Mouse (Mus musculus) frontal cortex, postnatal 10 days (tissue): Measurements from ENCODE around the gene Adamts20.

ENCODE experiments used
- DNase-seq, 2 experiments: peaks; one replicate each; pipeline ENCODE4 v3.0.0; 2022; ENCODE audit warnings: low spot score in 2 of 2, mixed read lengths in 1 of 2

Gene Adamts20

DNA sequence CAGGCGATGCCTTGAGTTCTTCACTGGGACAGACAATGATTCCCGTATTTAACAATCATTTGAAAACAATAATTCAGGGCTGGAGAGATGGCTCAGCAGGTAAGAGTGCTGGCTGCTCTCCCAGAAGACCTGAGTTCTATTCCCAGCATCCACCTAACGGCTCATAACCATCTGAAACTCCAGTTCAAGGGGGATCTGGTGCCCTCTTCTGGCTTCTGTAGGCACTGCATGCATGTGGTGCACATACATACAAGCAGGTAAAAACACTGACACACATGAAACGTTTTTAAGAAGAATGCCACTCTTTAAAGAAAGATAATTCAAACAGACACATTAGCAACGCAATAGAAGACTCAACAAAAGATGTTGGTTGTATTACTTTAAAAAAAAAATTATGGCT, 120.9 kb downstream of the Adamts20 start:
- DNase-seq, result no peak

DNA sequence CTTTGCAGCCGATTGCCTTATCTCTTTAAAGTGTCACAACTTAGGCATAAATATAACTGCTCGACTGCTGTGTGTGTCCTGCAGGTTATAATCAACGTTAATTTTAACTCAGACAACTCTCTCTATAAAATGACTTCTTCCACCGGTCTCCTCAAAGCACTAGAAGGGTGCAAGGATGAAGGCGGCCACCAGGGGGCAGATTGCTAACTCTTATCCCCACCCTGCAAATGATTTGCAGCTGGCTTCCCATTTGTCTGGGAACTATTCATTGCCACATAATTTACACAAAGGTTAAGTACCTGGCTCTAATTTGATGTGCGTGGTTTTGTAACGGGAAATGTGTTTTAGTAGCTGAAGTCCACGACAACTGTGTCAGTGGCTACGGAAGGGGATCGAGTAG, 122.9 kb downstream of the Adamts20 start:
- peak; percentile 23 to 67 for DNase-seq

DNA sequence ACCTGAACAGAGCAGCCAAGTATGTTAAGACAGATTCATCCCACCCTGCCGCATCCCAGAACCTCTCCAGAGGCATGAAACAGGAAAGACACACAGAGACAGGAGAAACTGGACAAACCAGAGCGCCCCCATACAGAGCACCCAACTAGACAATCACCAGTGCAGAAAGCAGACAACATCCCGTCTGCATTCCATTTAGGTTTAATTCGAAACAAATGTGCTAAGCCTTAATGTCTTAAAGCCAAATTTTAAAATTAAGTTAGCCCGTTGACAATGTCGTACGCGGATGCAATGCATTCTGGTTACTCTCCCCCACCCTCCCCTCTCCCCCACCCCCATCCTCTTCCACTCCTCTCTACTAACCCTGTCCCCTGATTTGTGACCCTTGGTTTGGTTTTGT, 126.2 kb downstream of the Adamts20 start:
- DNase-seq, result no peak

DNA sequence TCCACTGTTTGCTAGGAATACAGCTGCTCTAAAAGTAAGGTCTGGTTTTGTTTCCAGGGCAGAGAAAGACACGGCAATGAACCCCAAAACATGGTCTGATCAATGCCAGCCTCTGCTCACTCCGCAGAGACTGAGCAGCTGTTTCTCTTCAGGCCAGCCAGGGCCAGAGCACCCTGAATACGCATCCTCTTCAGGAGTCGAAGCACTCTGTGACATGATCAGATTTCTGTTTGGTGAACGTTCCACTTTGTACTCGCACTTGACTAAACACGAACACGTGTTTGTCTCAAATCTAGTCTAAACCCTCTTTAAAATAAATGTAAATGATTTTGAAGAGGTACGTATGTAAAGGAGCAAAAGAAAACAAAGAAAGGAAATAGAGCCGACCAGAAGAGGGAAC, 130.6 kb downstream of the Adamts20 start:
- no peak for DNase-seq

DNA sequence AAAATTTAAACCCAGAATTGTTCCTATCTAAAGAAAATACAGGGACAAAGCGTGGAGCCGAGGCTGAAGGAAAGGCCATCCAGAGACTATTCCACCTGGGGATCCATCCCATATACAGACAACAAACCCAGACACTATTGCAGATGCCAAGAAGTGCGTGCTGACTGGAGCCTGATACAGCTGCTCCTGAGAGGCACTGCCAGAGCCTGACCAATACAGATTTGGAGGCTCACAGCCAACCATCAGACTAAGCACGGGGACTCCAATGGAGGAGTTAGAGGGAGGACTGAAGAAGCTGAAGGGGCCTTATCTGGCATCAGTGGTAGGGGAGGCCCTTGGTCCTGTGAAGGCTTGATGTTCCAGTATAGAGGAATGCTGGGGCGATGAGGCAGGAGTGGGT, 138.6 kb downstream of the Adamts20 start:
- no peak for DNase-seq

DNA sequence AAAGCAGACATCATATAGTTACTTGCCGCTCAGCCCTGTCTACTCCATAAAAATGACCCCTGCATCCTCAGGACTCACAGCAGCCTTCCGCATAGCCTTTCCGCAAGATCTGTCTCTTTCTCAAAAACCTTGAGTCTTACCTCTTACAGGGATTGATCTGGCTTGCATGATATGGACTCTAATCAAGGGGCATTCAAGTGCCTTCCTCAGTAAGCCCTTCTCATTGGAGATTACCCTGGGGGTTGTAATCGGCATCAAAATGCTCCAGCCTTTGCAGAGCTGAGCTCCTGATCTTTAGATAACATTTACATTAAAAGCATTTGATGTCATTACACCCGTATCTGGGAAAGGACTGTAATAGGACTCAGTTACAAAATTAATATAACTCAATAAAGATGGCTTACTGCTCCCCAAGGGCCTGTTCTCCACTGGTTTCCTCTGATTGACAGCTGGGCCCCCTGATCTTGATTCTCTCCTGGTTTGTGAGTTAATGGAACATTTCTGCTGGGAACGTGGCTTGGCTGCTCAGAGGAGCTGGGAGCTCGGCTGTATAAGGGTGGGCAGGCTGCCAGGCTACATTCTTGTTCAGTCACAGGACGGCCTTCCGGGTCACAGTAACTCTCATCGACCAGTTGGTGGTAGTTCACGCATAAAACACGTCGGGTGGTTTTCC, 139.6 kb downstream of the Adamts20 start:
- peak in 1 of 2 experiments; percentile 20 for DNase-seq

DNA sequence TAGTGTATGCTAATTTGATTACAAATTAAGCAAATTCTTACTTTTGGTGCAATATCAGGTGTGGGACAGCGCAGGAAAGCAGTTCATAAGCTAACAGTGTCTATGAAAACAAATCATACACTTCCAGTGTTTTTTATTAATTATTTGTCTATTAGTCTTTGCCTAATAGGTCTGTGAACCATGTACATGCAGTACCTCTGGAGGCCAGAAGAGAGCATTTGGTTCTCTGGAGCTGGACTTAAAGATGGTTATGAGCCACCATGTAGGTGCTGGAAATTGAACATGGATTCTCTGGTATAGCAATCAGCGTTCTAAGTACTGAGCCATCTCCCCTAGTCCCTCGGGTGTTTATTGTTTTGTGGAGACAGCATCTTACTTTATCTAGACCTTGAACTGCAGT, 149.0 kb downstream of the Adamts20 start:
- DNase-seq, result no peak

DNA sequence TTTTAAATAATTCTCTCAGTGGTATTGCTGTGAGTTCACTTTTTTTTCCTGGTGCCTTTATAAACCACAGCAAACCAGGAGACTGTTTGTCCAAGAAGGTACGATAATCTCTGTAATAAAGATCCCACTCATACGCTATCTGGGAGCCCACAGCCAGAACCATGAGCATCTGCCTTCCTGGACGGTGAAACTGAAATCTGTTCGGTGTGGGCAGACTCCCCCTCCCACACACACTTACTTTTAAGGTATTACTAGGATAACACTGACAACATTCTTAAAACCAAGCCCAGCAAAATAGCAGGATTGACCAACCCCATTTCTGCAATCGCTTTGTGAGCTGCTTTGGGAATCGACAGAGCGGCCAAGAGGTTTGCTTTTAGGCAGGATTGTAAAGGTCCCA, 155.5 kb downstream of the Adamts20 start:
- DNase-seq, result no peak

DNA sequence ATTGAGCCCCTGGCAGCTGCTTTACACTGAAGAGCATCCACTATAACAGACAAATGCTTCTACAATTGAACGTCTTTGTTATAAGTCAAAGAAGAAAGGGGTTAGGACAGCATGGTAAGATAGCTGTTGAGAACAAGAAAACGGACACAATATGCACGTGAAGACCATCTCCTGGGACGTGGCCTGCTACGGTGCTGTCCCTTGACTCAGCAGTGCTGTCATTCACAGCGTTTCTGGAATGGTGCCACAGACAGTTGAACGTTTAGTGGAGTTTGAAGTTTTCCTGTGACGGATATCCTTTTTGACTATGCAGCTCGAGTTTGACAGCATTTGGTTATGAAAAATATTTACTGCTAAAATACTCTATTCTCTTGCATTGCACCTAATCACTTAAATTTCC, 157.3 kb downstream of the Adamts20 start:
- DNase-seq, result no peak

DNA sequence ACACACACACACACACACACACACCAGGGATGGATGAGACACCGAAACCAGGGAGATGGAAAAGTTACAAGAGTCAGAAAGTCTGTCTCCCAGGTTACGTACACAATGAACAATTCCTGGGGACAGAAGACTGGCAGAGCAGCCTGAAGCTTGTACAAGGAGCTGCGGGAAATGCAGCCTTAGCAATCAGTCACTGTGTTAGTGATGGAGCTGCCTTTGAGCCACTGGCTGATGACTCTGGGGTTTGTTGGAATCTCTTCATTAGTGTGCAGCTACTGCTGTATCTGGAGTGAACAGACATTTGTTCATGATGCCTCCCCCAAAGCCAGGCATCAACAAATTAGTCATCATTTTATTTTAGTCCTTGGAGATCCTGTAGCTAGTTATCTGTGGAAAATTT, 162.1 kb downstream of the Adamts20 start:
- no peak for DNase-seq

DNA sequence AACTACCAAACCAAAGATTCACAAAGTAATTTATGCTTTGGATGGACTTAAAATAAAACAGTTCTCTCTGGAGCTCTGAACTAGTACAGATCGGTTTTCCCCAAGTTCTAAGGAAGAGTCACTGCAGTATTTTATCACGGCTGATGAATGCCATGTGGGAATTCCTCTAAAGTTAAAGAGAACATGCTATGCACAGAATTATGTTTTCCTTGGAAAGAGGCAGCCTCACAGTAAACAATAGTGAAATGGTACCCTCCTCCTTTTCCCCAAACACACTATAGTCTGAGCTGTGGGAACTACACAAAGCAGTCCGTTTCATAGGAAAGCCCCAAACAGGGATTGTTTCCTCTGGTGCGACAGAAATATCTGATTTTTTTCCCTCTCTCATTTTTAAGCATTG, 171.1 kb downstream of the Adamts20 start:
- no peak for DNase-seq

DNA sequence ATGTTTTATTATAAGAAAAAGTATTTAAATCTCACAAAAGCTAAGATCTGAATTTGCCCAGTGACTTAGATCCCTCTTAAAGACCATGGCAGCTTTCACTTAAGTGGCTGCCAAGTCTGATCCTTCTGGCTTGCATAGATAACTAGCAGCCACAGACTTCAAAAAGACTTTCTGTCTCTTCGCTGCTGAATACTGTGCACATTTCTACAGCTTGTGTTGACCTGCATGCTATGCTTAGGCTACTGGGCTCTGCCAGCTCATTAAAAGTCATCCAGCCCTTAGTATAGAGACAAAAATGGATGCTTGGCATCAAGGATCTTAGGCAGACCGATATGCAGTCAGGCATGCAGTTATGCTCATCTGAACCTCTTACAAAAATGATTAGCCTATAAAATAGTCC, 177.2 kb downstream of the Adamts20 start:
- DNase-seq, result no peak

DNA sequence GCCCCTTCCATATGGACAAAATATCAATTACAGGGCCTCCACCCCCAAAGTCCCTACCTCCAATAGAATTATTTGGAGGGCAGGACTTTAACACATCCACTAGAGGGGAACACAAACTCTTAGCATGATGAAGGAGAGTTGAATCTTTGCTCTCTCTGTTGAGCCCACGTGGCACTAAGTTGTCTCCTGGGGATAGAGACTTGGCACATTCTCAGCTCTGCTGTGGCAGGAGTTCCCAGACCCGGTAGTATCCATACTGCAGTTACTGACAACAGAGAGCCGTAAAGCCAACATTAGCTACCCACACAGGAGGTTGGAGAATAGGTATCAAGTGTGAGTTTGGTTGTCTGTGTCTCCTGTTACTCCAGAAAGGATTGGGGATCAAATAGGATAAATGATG, 177.7 kb downstream of the Adamts20 start:
- no peak for DNase-seq

DNA sequence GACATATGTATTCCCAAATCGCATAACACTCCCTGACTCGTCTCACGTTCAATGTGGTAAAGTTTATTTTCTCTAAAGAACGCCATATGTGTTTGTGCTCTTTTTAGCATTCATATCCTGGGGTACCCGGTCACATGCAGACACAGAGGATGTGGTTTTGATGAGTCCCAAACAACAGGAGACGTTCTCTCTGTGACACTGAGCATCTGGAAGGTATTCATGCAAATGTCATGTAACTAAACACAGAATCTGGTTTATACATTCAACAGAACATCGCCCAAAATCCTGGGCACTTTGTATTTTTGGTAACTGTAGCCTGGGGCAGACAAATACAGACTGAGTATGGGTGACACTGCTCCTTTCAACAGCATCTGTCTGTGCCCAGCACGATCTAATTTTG, 188.8 kb downstream of the Adamts20 start:
- DNase-seq, result no peak

DNA sequence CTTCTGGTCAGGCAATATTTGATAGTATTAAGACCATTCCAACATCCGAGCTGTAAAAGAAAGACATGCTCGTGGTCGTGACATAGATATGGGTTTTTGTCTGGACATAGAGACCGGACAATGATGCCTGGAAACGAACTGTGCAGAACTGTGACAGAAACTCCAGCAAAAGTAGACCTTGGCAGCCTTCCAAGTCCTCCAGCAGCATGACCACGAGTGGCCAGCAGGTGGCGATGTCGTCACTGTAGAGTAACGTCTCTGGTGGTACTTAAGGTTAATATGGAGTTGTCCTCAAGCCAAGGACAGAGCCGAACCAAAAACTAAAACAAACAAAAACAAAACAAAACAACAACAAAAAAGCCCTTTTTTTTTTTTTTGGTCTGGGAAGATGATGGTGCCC, 199.6 kb downstream of the Adamts20 start:
- peak; percentile 58 to 78 for DNase-seq

DNA sequence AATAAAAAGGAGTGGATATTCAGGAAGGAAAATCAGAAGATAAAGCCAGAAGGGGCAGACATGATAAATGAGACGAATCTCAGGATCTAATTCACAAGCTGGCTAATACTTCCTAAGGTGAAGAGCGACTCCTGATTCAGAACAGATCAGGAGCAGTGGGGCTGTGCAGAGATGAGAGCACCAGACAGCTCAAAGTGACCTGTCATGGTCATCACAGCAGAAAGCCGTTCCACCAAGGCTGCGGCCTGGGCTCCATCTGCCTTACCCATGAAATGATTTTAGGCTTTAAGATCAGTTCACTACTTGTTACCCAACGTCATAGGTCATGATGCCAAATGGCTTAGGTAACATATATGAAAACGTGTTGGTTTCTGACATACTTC, 200.7 kb downstream of the Adamts20 start:
- no peak for DNase-seq

DNA sequence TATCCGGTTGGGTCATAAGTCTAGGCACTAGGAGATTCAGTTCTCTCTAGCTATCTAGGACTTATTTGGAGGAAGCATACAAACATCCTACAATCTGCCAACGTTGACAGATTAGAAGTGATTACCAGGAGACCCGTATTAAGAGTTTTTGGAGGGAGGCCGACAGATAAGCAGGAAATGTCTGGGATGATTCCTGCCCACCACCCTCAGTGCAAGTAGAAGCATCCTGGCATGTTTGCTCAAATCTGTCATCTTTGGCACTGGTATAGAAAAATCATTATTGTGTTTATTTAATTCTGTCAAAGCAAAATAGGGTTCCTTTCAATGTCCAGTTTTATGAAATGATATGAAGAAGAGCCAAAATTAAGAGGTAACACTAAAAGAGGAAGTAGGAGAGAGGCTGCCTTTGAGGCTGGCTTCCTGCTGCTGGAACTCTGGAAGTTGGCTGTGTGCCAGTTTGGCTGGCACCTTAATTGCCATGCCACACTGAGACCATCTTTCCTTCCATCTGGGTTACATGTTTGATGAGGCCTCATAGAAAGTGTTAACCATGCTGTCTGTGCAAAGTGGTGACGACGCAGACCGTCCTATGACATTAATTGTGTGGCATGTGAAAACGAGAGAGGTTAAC, 201.2 kb downstream of the Adamts20 start:
- peak in 1 of 2 experiments; percentile 14 for DNase-seq

DNA sequence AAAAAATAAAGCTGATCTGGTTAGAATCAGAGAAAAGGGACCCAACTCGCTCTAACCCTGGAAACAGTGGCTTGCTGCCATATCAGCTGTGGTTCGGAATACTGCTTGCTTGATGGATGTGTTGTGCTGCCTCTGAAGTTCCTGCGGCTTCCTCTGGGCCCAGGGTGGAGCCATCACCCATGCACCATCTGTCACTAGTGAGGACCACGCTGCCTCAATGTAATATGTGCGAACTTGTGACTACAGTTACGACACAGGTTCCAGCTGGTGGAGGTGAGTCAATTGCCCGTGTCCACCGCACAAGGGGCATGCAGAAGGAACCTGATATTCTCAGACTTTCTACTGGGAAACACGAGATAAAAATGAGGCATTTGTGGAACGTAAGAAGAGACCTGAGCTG, 202.0 kb downstream of the Adamts20 start:
- no peak for DNase-seq

DNA sequence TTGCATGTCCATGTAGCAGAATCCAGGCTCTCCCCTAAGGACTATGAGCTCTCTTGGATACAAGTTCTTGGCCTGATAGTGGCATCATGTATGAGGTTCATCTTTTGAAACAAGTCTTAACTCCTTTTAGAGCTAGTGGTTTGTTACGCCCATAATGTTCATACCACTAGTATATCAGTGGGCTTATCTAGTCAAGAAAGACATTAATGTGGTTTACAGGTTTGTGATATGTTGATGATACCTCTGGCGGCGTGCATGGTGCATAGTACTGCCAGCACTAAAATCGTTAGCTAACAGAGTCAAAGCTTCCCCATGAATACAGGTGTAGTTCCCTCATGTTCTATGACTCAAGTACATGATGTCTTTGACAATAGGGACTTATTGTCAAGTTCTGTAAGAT, 205.7 kb downstream of the Adamts20 start:
- no peak for DNase-seq

DNA sequence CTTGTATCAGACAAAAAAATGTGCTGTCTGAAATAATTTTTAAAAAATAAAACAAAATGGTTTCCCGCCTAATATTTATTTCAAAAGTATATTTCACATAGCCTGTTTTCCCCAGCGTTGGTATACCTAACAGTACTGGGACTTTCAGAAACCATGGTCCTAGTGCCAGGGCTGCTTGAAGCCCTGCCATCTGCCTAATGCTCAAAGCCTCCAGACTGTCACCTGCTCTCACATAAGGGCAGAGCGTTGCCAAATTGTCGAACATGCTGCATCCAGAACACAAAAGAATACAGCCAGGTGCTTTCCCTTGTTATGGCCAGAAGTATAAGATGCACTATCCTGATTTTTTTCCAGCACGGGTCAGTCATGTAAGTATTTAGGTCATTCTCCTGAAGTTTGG, 209.7 kb downstream of the Adamts20 start:
- no peak for DNase-seq

DNA sequence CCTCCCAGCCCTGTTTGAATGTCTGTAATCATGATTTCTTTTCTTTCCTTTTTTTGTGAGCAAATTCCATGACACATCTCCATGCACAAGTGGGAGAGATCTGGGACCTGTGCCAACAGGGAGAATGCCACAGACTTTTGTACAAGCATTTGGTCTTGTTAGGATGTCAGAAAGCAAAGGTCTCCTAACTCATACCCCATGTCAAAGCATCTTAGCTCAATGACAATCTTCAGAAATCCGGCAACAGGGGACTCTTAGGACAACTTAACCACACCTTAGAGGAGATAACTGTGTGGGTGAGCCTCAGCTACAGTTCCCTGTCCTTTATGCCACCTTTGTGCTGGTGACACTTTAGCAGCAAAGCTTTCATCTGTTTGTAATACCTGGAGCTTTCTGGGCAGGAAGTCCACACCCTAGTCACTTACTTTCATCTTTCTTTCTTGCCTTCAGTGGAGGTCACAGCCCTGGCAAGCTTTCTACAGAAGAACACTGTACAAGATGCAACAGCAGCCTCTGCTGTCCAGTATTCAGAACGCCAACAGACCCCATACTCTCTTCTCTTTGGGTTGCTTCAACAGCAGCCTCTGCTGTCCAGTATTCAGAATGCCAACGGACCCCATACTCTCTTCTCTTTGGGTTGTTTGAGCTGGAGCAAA, 210.2 kb downstream of the Adamts20 start:
- peak; percentile 21 to 39 for DNase-seq

DNA sequence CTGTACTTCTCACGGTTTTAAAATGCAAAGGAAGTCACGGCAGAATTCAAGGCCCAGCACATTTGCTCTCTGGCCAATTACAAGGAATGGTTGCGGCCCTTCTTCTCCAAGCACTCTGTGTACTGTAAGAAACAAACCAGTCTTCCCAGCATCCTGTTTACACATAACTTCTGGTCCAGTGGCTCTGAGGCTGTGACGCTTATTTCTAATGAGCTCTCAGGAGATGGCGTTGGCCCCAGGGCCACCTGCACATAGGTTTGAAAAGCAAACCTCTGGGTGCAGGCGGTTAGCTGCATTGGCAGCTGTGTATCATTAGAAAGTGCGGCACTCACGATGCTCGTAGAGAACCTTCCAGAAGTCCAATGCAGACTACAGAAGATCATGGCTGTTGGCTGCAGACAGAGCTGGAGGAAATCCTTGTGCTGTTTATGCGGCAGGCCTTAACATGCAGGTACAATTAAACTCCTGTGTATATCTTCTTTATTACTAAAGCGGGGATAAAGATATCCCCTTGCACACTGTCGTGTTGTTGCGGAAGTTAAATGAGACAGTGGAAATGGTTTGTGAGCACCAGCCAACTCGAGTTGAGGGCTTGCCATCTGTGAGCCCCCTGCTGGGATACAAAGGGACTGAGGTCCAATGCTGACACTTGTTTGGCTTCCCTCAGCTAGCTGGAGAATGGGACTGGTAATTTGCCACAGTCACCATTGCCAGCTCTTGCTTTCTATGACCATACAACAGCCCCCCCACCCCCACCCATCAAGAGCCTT, 210.9 kb downstream of the Adamts20 start:
- peak; percentile 57 to 58 for DNase-seq
